Mouse (Mus musculus) ES-Bruce4 (cell line): ENCODE measurements around the gene Gm21887.
"Not testable (repeated sequence)": the region's sequence is repeated elsewhere in the genome, so short reads cannot be mapped to it uniquely, and the experiment has no call there.

Source experiments
- CTCF ChIP-seq: IDR thresholded peaks from one replicate; pipeline ENCODE4 v1.8.1; 2011; ENCODE audit warnings: low read depth, low read length
- EP300 ChIP-seq: IDR thresholded peaks from 2 replicates; pipeline ENCODE4 v1.6.1; 2011; ENCODE audit warnings: low read depth, low read length; ENCODE audit not compliant: insufficient read depth

- not testable (repeated sequence) for TF ChIP-seq CTCF, EP300
Measured at GRCm38 (mm10) chrX:170020690-170021050, 11.2 kb downstream of the Gm21887 start.
